Mouse (Mus musculus) neural tube, embryonic 13.5 days (tissue): ENCODE measurements around the gene Slc5a11. TPM values are rescaled to one million over a fixed set of nuclear protein-coding genes. Genes with fewer than 3 reads are reported as not detected.

Experiments used
- polyA plus RNA-seq: library from polyadenylated mRNA; unstranded; fragments of >200 nt; fragmentation: Nextera tagmentation; extraction: Ambion mirVana; gene quantifications from 2 replicates; pipeline ENCODE4 v1.2.1, GENCODE M21; 2015

The Slc5a11 gene
- polyA plus RNA-seq, 1 experiment from 2014 or later = not detected

Other genes starting within 250 kb of the Slc5a11 start
- 31.1 and 35.2 TPM in 2 replicates for gene Rbbp6, start 249.1 kb upstream of the Slc5a11 start, polyA plus RNA-seq
- gene Tnrc6a, start 90.9 kb upstream of the Slc5a11 start, polyA plus RNA-seq = 43.0 and 47.1 TPM in 2 replicates
- gene Lcmt1, start 155.0 kb downstream of the Slc5a11 start, polyA plus RNA-seq = 81.8 and 86.1 TPM in 2 replicates
- 14.2 and 16.3 TPM in 2 replicates for gene Arhgap17, start 155.1 kb downstream of the Slc5a11 start, polyA plus RNA-seq
- gene Aqp8, start 247.5 kb downstream of the Slc5a11 start, polyA plus RNA-seq = not detected in 2 replicates